Mouse (Mus musculus) E14TG2a.4 (cell line): ENCODE data around the gene Kcnd3.

Experiments
- CTCF ChIP-seq: conservative IDR thresholded peaks from 2 replicates; pipeline ENCODE4 v1.5.1; 2014; ENCODE audit warnings: low read length
- POU5F1 ChIP-seq: IDR thresholded peaks from 2 replicates; pipeline ENCODE4 v1.6.1; 2014; ENCODE audit warnings: low read length, borderline replicate concordance

DNA sequence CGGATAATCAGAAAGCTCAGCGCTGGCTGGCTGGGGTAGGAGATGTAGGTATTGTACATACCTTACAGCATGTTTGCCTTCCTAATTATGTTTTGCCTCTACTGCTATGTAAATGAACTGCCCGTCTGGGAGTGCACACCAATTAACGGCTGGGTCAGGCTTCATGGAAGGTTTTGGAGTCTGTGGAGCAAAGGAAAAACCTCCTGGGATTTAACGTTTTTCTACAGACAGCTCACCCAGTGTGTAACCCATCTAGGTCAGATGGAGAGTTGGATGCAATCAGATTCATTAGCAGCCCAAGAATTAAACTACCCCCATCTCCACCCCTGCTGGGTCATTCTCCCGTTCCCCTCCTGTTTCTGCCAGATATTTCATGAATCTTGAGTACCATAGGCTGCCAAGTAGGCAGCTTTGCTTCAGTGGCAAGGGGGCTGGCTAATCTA lies 117.2 kb downstream of the Kcnd3 start:
- TF ChIP-seq CTCF (no peak), POU5F1 (no peak)
